Mouse (Mus musculus) frontal cortex, postnatal 25 days (tissue): Measurements from ENCODE around the gene 1810055G02Rik.
A peak's percentile ranks its signal among the peaks of the same experiment; 100 is the strongest.

ENCODE experiments used
- DNase-seq, 2 experiments: peaks; one replicate each; pipeline ENCODE4 v3.0.0; 2022; ENCODE audit warnings: low spot score in 2 of 2

1810055G02Rik gene

DNA sequence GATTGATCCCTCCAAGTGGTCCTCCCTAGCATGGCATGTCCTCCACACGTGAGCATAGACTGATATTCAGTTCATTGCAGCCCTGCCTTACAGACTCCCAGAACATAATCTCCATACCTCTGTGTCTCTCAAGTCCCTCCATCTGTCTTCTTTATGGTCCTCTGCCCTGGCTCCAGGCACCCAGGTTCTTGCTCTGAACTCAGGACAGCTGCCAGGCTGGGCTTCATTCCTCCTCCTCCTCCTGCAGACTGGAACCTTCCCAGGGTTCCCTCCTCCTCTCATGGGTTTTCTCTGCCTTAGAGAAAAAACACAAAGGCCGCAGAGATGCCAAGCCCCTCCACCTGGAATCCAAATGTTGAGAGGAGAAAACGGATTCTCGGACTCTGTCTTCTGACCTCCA lies 34.6 kb downstream of the 1810055G02Rik start:
- no peak for DNase-seq

DNA sequence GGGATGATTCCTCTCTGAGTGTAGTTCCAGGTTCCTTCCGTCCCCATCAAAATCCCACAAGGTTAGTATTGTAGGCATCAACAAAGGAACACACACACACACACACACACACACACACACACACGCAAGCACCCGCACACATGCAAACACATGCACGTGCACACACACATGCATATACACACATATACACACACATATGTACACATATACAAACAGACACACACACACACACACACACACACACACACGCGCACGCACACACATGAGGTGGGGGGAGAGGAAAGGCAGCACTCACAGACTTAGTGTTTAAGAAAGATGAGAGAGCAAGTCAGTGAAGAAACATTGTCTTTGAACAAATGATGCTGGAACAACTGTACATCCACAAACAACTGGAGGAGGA lies 35.3 kb downstream of the 1810055G02Rik start:
- DNase-seq = no peak

DNA sequence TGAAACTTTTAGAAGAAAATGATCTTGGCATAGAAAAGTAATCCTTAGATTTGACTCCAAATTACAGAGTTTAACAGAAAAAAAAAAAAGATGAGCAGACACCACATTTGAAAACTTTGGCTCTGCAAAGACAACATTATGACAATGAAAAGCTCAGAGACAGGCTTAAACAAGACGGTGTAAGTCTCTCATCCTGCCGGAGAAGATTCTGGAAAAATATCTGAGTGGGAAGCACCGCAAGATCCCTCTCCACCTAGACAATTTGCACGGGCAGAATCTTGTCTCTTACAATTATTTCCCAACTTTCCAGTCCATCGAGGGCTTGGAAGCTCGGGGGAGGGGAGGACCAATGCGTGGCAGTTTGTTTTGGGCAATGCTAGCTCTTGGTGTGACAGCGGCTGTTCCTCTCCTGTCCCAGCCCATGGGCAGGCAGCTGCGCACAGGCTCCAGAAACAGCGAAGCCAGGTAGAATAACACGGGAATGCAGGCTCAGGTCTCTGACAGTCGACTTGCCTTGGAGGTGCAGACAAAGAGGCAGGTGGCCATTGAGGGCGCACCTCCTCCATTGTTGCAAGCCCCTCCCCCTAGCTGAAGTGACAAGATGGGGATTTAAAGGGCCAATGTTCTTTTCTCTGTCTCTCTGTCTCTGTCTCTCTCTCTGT lies 35.9 kb downstream of the 1810055G02Rik start:
- DNase-seq = peak; percentile 25 to 26

DNA sequence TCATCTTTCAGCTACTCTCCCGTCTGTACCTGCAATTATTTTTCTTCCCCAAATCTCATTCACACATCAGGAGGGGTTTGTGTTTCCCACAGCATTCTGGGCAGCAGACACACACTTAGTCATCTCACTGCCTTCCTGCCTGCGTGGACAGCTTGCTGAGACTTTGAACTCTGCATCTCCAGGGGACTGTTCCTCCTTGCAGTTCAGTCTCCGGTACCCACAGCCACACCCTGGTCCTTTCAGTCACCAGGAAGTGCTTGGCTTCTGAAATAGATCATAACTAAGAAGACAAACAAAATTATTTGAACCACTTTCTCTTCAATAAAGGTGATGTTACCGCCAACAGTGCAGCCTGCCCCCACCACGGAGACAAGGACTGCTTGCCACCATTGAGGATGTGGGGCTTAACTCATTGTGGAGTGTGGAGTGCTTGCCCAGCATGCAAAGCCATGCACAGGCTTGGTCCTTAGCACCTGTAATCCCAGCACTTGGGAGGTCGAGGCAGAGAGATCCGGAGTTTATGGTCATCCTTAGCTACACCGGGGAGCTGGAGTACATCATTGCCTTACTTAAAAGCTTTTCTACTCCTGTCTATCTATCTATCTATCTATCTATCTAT lies 44.6 kb downstream of the 1810055G02Rik start:
- DNase-seq = no peak

DNA sequence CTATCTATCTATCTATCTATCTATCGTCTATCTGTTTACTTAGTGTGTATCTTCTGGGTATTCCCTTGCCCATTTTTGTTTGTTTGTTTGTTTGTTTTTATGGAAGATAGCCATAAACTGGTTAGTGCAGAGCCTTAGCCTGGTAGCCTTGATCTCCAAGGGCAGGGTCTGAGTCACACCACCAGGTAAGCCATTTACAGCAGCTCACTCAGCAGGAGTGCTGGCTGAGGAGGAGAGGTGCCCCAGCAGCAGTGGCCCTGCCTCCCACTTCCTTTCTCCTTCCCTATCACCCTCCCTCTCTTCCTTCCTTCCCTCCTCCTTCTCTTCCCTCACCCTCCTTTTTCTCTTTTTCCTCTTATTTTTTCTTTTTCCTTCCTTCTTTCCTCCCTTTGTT lies 45.1 kb downstream of the 1810055G02Rik start:
- no peak for DNase-seq

- DNase-seq = no peak
Measured at GRCm38 (mm10) chr19:3753738-3754137, 45.6 kb downstream of the 1810055G02Rik start.

DNA sequence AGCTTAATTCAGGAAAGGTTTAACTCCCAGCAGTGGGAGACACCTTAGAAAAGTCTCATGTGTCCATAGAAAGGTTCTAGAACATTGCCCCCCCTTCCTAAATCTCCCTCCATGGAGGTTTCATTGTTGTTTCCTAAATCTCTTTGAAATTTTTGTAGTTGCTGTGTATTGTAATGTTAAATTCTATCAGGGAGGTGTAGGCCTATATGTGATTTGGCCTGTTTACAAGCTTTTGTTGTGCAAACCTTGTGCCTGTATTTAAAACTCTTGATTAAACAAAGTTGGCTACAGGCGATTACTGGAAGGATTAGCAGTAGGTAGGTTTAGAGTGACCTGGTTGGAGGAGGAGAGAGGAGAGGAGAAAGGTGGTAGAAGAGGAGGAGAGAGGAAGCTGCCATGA lies 49.8 kb downstream of the 1810055G02Rik start:
- no peak for DNase-seq

GRCm38 (mm10) chr19:3765221-3765820 lies 57.2 kb downstream of the 1810055G02Rik start:
- no peak for DNase-seq

DNA sequence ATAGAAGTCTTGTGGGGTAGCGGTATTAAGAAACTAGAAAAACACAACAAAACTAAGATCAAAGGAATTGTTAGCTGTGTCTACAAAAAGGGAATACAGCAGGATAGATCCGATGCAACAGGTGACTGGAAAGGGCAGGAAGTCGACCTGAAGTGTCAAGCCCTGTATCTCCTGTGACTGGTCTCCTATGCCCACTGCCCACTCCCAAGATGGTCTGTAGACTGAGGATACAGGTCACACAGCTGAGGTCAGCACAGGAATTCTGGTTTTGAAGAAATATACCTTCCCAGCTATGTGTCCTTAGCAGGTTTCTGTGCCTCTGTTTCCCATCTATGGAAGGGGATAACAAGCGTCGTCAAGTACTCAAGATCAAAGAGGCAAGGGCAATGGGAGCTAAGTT lies 58.3 kb downstream of the 1810055G02Rik start:
- no peak for DNase-seq

DNA sequence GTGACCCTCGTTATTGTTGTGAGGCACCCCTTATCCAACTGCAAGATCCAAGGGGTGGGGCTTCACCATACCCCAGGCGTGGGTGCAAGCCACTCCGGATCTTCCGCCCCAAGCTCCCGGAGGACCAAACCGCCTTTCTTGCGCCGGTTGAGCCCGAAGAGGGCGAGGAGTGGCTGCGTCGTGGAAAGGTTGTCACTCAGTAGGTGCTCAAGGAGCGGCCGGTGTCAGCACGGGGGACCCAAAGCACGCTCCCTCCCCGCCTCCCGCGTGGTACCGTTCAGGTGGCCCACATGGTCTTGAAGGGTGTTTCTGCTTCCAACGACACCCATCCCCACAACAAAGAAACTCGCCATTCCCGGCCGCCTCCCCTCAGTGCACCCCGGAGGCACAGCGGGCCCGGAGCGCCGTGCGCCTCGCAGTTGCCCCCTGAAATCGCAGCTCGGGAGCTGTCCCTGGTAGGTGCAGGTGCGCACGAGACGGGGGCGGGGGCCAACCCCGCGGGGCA lies 59.2 kb downstream of the 1810055G02Rik start, which contains the start of gene Kmt5b:
Gene Kmt5b (plus strand): TSS at position 146 of the 505 bp plus-strand sequence.
- DNase-seq = peak; percentile 53 to 55
